17 mouse cellular contexts compared by ENCODE assay signal in the genomic region with DNA sequence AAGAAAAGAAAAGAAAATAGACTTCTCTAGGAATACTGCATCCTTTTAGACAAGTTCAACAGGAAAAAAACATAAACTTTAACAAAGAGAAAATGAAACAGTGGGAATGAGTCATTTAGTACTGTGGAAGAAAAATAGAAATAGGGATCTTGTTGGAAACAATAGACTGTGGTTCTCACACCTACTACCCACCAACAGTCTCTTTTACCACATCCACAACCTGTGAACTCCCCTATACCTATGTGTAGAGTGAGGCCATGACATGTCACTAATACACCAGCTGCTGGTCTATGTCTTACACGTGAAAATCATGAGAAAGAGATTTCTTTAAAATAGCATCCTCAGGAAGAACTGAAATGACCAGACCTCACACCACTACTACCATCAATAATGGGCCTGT.
"Had no signal": no experiment of that assay in that cellular context is flagged by ENCODE, and none has a peak within 500 bp of the region (broad histone marks: within the 10 kb centered on the region; RNA-seq: fewer than 3 reads in every experiment).

No protein-coding gene starts in this region.

- ATAC-seq: lung, postnatal 0 days; midbrain, embryonic 13.5 days; midbrain, embryonic 15.5 days had no signal

- DNase-seq: lung, adult 2 months; lung, postnatal 14 days; lung, postnatal 36 days; right cerebral cortex, postnatal 14 days; thymus, adult 2 months; thymus, postnatal 25 days; thymus, postnatal 4 days had no signal

- H3K9ac ChIP-seq: lung, embryonic 15.5 days; midbrain, embryonic 13.5 days; midbrain, embryonic 15.5 days; neural tube, embryonic 12.5 days; stomach, embryonic 15.5 days had no signal

- H3K27ac ChIP-seq: lung, embryonic 15.5 days; macrophage; midbrain, embryonic 13.5 days; midbrain, embryonic 15.5 days; neural tube, embryonic 12.5 days; stomach, embryonic 15.5 days; stomach, postnatal 0 days had no signal

- H3K9me3 ChIP-seq: lung, embryonic 15.5 days; megakaryocyte, embryonic 14.5 days; midbrain, embryonic 13.5 days; midbrain, embryonic 15.5 days; neural tube, embryonic 12.5 days; stomach, embryonic 15.5 days had no signal

- H3K4me2 ChIP-seq: lung, embryonic 15.5 days; midbrain, embryonic 11.5 days; midbrain, embryonic 13.5 days; midbrain, embryonic 15.5 days; neural tube, embryonic 12.5 days; stomach, embryonic 15.5 days had no signal

- H3K27me3 ChIP-seq: lung, embryonic 15.5 days; megakaryocyte, embryonic 14.5 days; midbrain, embryonic 13.5 days; midbrain, embryonic 15.5 days; neural tube, embryonic 12.5 days; stomach, embryonic 15.5 days had no signal

- H3K4me3 ChIP-seq: lung, embryonic 15.5 days; megakaryocyte, embryonic 14.5 days; midbrain, embryonic 13.5 days; midbrain, embryonic 15.5 days; neural tube, embryonic 12.5 days; stomach, embryonic 15.5 days had no signal

- H3K4me1 ChIP-seq: lung, embryonic 15.5 days; megakaryocyte, embryonic 14.5 days; midbrain, embryonic 13.5 days; midbrain, embryonic 15.5 days; neural tube, embryonic 12.5 days; stomach, embryonic 15.5 days had no signal

- H3K36me3 ChIP-seq: midbrain, embryonic 15.5 days; stomach, embryonic 15.5 days had no signal
